In the genomic region with DNA sequence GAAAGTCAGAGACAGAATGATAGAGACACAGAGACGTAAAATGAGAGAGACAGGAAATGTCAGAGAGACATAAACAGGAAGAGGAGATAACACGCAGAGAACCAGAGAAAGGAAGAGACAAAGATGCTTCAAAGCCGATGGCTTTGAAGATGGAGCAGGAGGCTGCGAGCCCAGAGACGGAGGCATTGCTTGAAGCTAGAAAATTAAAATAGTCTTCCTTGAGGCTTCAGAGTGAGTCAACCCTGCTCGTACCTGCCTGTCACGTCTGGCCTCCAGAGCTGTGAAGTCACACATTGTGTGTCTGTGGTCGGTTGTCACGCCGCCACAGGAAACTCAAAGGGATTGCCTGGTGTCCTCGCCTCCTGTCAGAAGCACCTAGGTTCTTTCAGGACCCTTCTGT, we compare ENCODE assay signal across 25 mouse cellular contexts.
DNase-seq lines count a peak whose midpoint lies in the region; ATAC-seq lines count a peak whose summit lies in the region.
"Had no signal": no experiment of that assay in that cellular context is flagged by ENCODE, and none has a peak within 500 bp of the region (broad histone marks: within the 10 kb centered on the region; RNA-seq: fewer than 3 reads in every experiment).

No protein-coding gene starts in this region.

- no peak overlapping the region for H3K27ac ChIP-seq in limb, embryonic 13.5 days
- no peak overlapping the region for H3K27ac ChIP-seq in intestine, embryonic 15.5 days
- H3K27ac ChIP-seq: embryonic facial prominence, embryonic 15.5 days; hindbrain, embryonic 10.5 days; midbrain, embryonic 13.5 days; neural tube, embryonic 12.5 days had no signal

- DNase-seq in CD4-positive, CD25-positive, alpha-beta regulatory T cell, adult 2 months (ENCODE audit: low read depth, low spot score) = peak; percentile 75
- peak; percentile 75 for DNase-seq in T-cell, adult 2 months (ENCODE audit: low spot score)
- DNase-seq in thymus, postnatal 0 days (ENCODE audit: low spot score) = peak; percentile 66
- no peak for DNase-seq in c-Kit-positive CD71-positive TER-119-positive erythroid progenitor cells, embryonic 14.5 days (ENCODE audit: low spot score)
- DNase-seq in frontal cortex, adult 2 months (ENCODE audit: extremely low spot score in 1 of 2, low spot score in 1 of 2) = no peak
- no peak for DNase-seq in frontal cortex, postnatal 25 days (ENCODE audit: low spot score in 2 of 2)
- DNase-seq: adrenal gland, adult 8-10 months; B cell, adult 2 months; cerebellum, adult 9-10 months; forebrain, postnatal 0 days; kidney, adult 11 months; kidney, postnatal 10 days; liver, postnatal 0 days; lung, postnatal 14 days; retina, postnatal 1 day; right cerebral cortex, postnatal 25 days had no signal

- 86% methylated on average over 11 of the region's 11 CpGs for WGBS in limb, embryonic 13.5 days
- 70% methylated on average over 11 of the region's 11 CpGs for WGBS in intestine, embryonic 15.5 days

- H3K9ac ChIP-seq in limb, embryonic 13.5 days = 0 out of 2 replicates have a peak overlapping the region, but pooled peaks have one; percentile 31
- no peak overlapping the region for H3K9ac ChIP-seq in intestine, embryonic 15.5 days
- H3K9ac ChIP-seq: embryonic facial prominence, embryonic 15.5 days; forebrain, postnatal 0 days; liver, postnatal 0 days; midbrain, embryonic 13.5 days; neural tube, embryonic 12.5 days had no signal

- no peaks in the 10 kb centered on the region for H3K36me3 ChIP-seq in limb, embryonic 13.5 days
- no peaks in the 10 kb centered on the region for H3K36me3 ChIP-seq in intestine, embryonic 15.5 days
- H3K36me3 ChIP-seq: embryonic facial prominence, embryonic 15.5 days; hindbrain, embryonic 10.5 days; midbrain, embryonic 13.5 days; neural tube, embryonic 12.5 days had no signal

- ATAC-seq in limb, embryonic 13.5 days (ENCODE audit: low FRiP score, low read depth) = no peak
- ATAC-seq in intestine, embryonic 15.5 days = no peak
- ATAC-seq: forebrain, postnatal 0 days; hindbrain, embryonic 16.5 days; liver, postnatal 0 days; midbrain, embryonic 13.5 days had no signal

- no peak overlapping the region for H3K4me2 ChIP-seq in limb, embryonic 13.5 days (replicated peaks)
- no peak overlapping the region for H3K4me2 ChIP-seq in intestine, embryonic 15.5 days (replicated peaks)
- H3K4me2 ChIP-seq: embryonic facial prominence, embryonic 15.5 days; heart, embryonic 11.5 days; liver, embryonic 11.5 days; midbrain, embryonic 13.5 days; neural tube, embryonic 12.5 days had no signal

- H3K4me1 ChIP-seq in limb, embryonic 13.5 days = peaks cover 55% of the 10 kb centered on the region
- H3K4me1 ChIP-seq in intestine, embryonic 15.5 days (replicated peaks) = peaks cover 40% of the 10 kb centered on the region

- no peaks in the 10 kb centered on the region for H3K27me3 ChIP-seq in limb, embryonic 13.5 days
- H3K27me3 ChIP-seq in intestine, embryonic 15.5 days (replicated peaks) = no peaks in the 10 kb centered on the region
- H3K27me3 ChIP-seq: embryonic facial prominence, embryonic 15.5 days; midbrain, embryonic 13.5 days; neural tube, embryonic 12.5 days had no signal

- H3K4me3 ChIP-seq in limb, embryonic 13.5 days = no peak overlapping the region
- no peak overlapping the region for H3K4me3 ChIP-seq in intestine, embryonic 15.5 days (replicated peaks)
- H3K4me3 ChIP-seq: embryonic facial prominence, embryonic 15.5 days; hindbrain, embryonic 10.5 days; midbrain, embryonic 13.5 days; neural tube, embryonic 12.5 days had no signal

- H3K9me3 ChIP-seq in limb, embryonic 13.5 days = no peaks in the 10 kb centered on the region
- H3K9me3 ChIP-seq in intestine, embryonic 15.5 days = no peaks in the 10 kb centered on the region
- H3K9me3 ChIP-seq: embryonic facial prominence, embryonic 15.5 days; hindbrain, embryonic 10.5 days; midbrain, embryonic 13.5 days; neural tube, embryonic 12.5 days had no signal

Comparison
In these comparisons a context has a peak if more than half of its experiments do, and no peak if none do; other contexts are left out.
1. DNase-seq: peak in CD4-positive, CD25-positive, alpha-beta regulatory T cell, adult 2 months (single experiment), T-cell, adult 2 months (single experiment) and thymus, postnatal 0 days (single experiment); none in c-Kit-positive CD71-positive TER-119-positive erythroid progenitor cells, embryonic 14.5 days (single experiment), frontal cortex, adult 2 months (0 of 2) and frontal cortex, postnatal 25 days (0 of 2).